Mouse (Mus musculus) embryonic facial prominence, embryonic 13.5 days (tissue): ENCODE results near the gene Ide. TPM values are rescaled to one million over a fixed set of nuclear protein-coding genes. Genes with fewer than 3 reads are reported as not detected.

ENCODE experiments used
- ATAC-seq: fragments of 200-750 bp; cut with Nextera tagmentation; 2 replicates; pipeline ENCODE4 v1.8.0; 2017; ENCODE audit warnings: low read depth; ENCODE audit not compliant: insufficient number of reproducible peaks, insufficient read depth, low FRiP score, low TSS enrichment
- H3K27ac ChIP-seq: fragments of 300-500 bp; sonication (generic); 2 replicates; pipeline ENCODE4 v1.5.1; 2015; ENCODE audit warnings: moderate library complexity, mild to moderate bottlenecking, inconsistent platforms
- H3K27me3 ChIP-seq: fragments of 300-500 bp; sonication (generic); 2 replicates; pipeline ENCODE4 v1.6.1; 2015; ENCODE audit warnings: mild to moderate bottlenecking, inconsistent platforms
- H3K36me3 ChIP-seq: fragments of 300-500 bp; sonication (generic); 2 replicates; pipeline ENCODE4 v1.6.1; 2015; ENCODE audit warnings: mild to moderate bottlenecking, inconsistent platforms
- H3K4me1 ChIP-seq: fragments of 300-500 bp; sonication (generic); 2 replicates; pipeline ENCODE4 v1.6.1; 2015; ENCODE audit warnings: inconsistent platforms
- H3K4me2 ChIP-seq: fragments of 300-500 bp; sonication (generic); 2 replicates; pipeline ENCODE4 v1.6.1; 2015; ENCODE audit warnings: moderate library complexity, mild to moderate bottlenecking, inconsistent platforms
- H3K4me3 ChIP-seq: fragments of 300-500 bp; sonication (generic); 2 replicates; pipeline ENCODE4 v1.5.1; 2015; ENCODE audit warnings: mild to moderate bottlenecking, inconsistent platforms
- H3K9ac ChIP-seq: fragments of 300-500 bp; sonication (generic); 2 replicates; pipeline ENCODE4 v1.6.1; 2015; ENCODE audit warnings: mild to moderate bottlenecking, inconsistent platforms
- H3K9me3 ChIP-seq: fragments of 300-500 bp; sonication (generic); 2 replicates; pipeline ENCODE4 v1.6.1; 2016; ENCODE audit warnings: inconsistent platforms
- WGBS: fragments of 180-500 bp; shearing (Covaris S2); methylation state at CpG from one replicate; pipeline ENCODE4 v1.1.7; 2015; ENCODE audit warnings: mixed read lengths; 5-methylcytosine and 5-hydroxymethylcytosine counted together
- polyA plus RNA-seq: library from polyadenylated mRNA; unstranded; fragments of >200 nt; fragmentation: Nextera tagmentation; extraction: Ambion mirVana; gene quantifications from 2 replicates; pipeline ENCODE4 v1.2.1, GENCODE M21; 2015

Ide gene
- polyA plus RNA-seq, 1 experiment from 2014 or later, result 31.9 TPM

- no peak overlapping the region for H3K9ac ChIP-seq
- H3K27me3 ChIP-seq, result no peaks in the 10 kb centered on the region
- no peak overlapping the region for H3K4me3 ChIP-seq
- 32% methylated on average over 5 of the region's 5 CpGs for WGBS
- no peaks in the 10 kb centered on the region for H3K36me3 ChIP-seq
- no peak for ATAC-seq
- no peaks in the 10 kb centered on the region for H3K4me1 ChIP-seq
- H3K9me3 ChIP-seq, result no peaks in the 10 kb centered on the region
- no peak overlapping the region for H3K27ac ChIP-seq
- H3K4me2 ChIP-seq, result no peak overlapping the region
Observed at GRCm38 (mm10) chr19:37362545-37362944, 24.9 kb upstream of the Ide start.

- Histone ChIP-seq H3K9me3 (no peaks in the 10 kb centered on the region), H3K9ac (no peak overlapping the region), H3K27me3 (no peaks in the 10 kb centered on the region), H3K36me3 (no peaks in the 10 kb centered on the region), H3K4me3 (no peak overlapping the region), H3K27ac (no peak overlapping the region), H3K4me1 (no peaks in the 10 kb centered on the region), H3K4me2 (no peak overlapping the region)
- no peak for ATAC-seq
- 61% methylated on average over 5 of the region's 5 CpGs for WGBS
Observed at GRCm38 (mm10) chr19:37360044-37360443, 22.4 kb upstream of the Ide start.

- Histone ChIP-seq H3K4me1 (no peaks in the 10 kb centered on the region), H3K9ac (no peak overlapping the region), H3K36me3 (peaks cover 8% of the 10 kb centered on the region; the same call in 1 of the 2 replicates), H3K9me3 (peaks cover 10% of the 10 kb centered on the region; the same call in 1 of the 2 replicates), H3K4me3 (no peak overlapping the region), H3K4me2 (no peak overlapping the region), H3K27me3 (no peaks in the 10 kb centered on the region), H3K27ac (no peak overlapping the region)
- WGBS, result 83% methylated on average over 6 of the region's 6 CpGs
- ATAC-seq, result no peak
Observed at GRCm38 (mm10) chr19:37353331-37353730, 15.7 kb upstream of the Ide start.

- Histone ChIP-seq H3K36me3 (peaks cover 8% of the 10 kb centered on the region; the same call in 1 of the 2 replicates), H3K4me1 (no peaks in the 10 kb centered on the region), H3K9ac (no peak overlapping the region), H3K27me3 (no peaks in the 10 kb centered on the region), H3K27ac (no peak overlapping the region), H3K4me2 (no peak overlapping the region), H3K9me3 (peaks cover 10% of the 10 kb centered on the region; the same call in 1 of the 2 replicates), H3K4me3 (no peak overlapping the region)
- WGBS, result 74% methylated on average over 3 of the region's 3 CpGs
- ATAC-seq, result no peak
Observed at GRCm38 (mm10) chr19:37352756-37353155, 15.1 kb upstream of the Ide start.

- peaks cover 10% of the 10 kb centered on the region for H3K9me3 ChIP-seq
- no peaks in the 10 kb centered on the region for H3K4me1 ChIP-seq
- H3K9ac ChIP-seq, result no peak overlapping the region
- H3K27me3 ChIP-seq, result no peaks in the 10 kb centered on the region
- no peak overlapping the region for H3K27ac ChIP-seq
- no peak for ATAC-seq
- no peak overlapping the region for H3K4me3 ChIP-seq
- H3K4me2 ChIP-seq, result no peak overlapping the region
- H3K36me3 ChIP-seq, result peaks cover 8% of the 10 kb centered on the region; the same call in 1 of the 2 replicates
Observed at GRCm38 (mm10) chr19:37348952-37349351, 11.3 kb upstream of the Ide start.

DNA sequence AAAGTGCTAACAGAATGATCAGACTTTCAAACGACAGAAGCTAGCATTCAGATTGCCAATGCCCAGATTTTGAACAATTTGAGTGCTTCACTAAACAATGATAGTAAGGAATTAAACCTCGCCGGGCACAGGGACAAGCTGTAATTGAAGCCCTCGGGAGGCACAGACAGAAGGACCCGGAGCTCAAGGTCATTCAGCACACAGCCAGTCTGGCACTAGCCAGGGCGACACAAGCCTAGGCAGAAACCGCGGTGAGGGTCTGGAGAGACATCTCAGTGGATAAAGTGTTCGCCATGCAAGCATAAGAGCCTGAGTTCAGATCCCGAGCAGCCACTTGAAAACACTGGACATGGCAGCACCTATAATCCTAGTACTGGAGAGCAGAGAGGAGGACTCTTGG, 10.7 kb upstream of the Ide start:
- Histone ChIP-seq H3K4me2 (no peak overlapping the region), H3K27ac (no peak overlapping the region), H3K36me3 (peaks cover 8% of the 10 kb centered on the region; the same call in 1 of the 2 replicates), H3K27me3 (no peaks in the 10 kb centered on the region), H3K4me1 (no peaks in the 10 kb centered on the region), H3K4me3 (no peak overlapping the region), H3K9ac (no peak overlapping the region), H3K9me3 (peaks cover 10% of the 10 kb centered on the region)
- ATAC-seq, result no peak
- 85% methylated on average over 10 of the region's 10 CpGs for WGBS

DNA sequence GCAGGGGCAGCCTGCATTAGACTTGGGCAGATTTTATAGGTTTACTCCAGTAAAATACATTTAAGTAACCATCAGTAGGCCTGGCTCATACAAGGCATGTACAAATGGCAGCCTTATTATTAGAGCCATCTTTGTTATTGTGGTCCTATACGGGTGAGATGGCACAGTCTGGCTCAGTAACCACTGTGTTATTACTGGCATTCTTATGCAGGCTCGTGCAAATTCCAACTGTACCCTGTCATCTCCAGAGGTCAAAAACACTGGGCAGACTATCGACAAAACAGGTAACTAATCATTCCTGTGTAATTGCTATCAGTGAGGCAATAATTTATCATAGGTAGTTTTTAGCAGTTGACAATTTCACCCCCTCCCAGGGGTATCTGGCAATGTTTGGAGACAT, 8.6 kb upstream of the Ide start:
- no peak overlapping the region for H3K4me3 ChIP-seq
- no peaks in the 10 kb centered on the region for H3K4me1 ChIP-seq
- no peak overlapping the region for H3K27ac ChIP-seq
- no peak for ATAC-seq
- no peaks in the 10 kb centered on the region for H3K36me3 ChIP-seq
- no peak overlapping the region for H3K9ac ChIP-seq
- H3K9me3 ChIP-seq, result no peaks in the 10 kb centered on the region; the same call in 1 of the 2 replicates
- 74% methylated on average over 3 of the region's 3 CpGs for WGBS
- H3K4me2 ChIP-seq, result no peak overlapping the region
- H3K27me3 ChIP-seq, result no peaks in the 10 kb centered on the region

GRCm38 (mm10) chr19:37343899-37344298, 6.2 kb upstream of the Ide start:
- no peak for ATAC-seq
- H3K9ac ChIP-seq, result no peak overlapping the region
- no peaks in the 10 kb centered on the region for H3K27me3 ChIP-seq
- H3K36me3 ChIP-seq, result no peaks in the 10 kb centered on the region
- H3K4me1 ChIP-seq, result no peaks in the 10 kb centered on the region
- H3K4me2 ChIP-seq, result no peak overlapping the region
- H3K27ac ChIP-seq, result no peak overlapping the region
- H3K9me3 ChIP-seq, result no peaks in the 10 kb centered on the region; the same call in 1 of the 2 replicates
- no peak overlapping the region for H3K4me3 ChIP-seq
- 84% methylated on average over 5 of the region's 5 CpGs for WGBS

DNA sequence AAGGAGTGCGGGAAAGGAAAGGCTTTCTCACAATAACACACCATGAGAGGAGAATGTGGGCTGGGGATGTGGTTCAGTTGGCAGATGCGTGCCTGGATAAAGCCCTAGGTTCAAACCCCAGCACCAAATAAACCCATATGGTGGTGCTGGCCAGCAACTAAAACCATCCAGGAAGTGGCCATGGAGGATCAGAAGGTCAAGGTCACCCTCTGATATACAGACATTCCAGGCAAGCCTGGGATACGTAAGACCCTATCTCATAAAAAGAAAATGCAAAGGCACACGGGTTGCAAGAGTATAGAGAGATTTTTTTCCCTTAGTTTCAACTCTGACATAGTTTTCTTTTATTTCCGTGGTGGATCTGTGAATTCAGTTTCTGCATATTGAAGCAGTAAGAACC, 3.3 kb upstream of the Ide start:
- Histone ChIP-seq H3K4me1 (no peaks in the 10 kb centered on the region), H3K9ac (no peak overlapping the region), H3K9me3 (no peaks in the 10 kb centered on the region; the same call in 1 of the 2 replicates), H3K4me2 (no peak overlapping the region), H3K4me3 (no peak overlapping the region), H3K27me3 (no peaks in the 10 kb centered on the region), H3K36me3 (no peaks in the 10 kb centered on the region), H3K27ac (no peak overlapping the region)
- no peak for ATAC-seq
- WGBS, result 82% methylated on average over 5 of the region's 5 CpGs

GRCm38 (mm10) chr19:37340495-37340894, 2.8 kb upstream of the Ide start:
- WGBS, result 76% methylated on average over 5 of the region's 5 CpGs
- H3K36me3 ChIP-seq, result no peaks in the 10 kb centered on the region

GRCm38 (mm10) chr19:37335392-37335791, 2.3 kb downstream of the Ide start:
- Histone ChIP-seq H3K9me3 (no peaks in the 10 kb centered on the region), H3K4me3 (no peak overlapping the region), H3K36me3 (no peaks in the 10 kb centered on the region), H3K27me3 (no peaks in the 10 kb centered on the region), H3K4me2 (no peak overlapping the region), H3K9ac (no peak overlapping the region), H3K27ac (no peak overlapping the region), H3K4me1 (no peaks in the 10 kb centered on the region)
- no peak for ATAC-seq
- 61% methylated on average over 1 of the region's 1 CpGs for WGBS

More at GRCm38 (mm10) chr19:37340495-37340894, 2.8 kb upstream of the Ide start:
- Histone ChIP-seq H3K27ac (no peak overlapping the region), H3K4me1 (no peaks in the 10 kb centered on the region), H3K9me3 (no peaks in the 10 kb centered on the region; the same call in 1 of the 2 replicates), H3K9ac (no peak overlapping the region), H3K27me3 (no peaks in the 10 kb centered on the region), H3K4me2 (no peak overlapping the region), H3K4me3 (no peak overlapping the region)
- no peak for ATAC-seq

GRCm38 (mm10) chr19:37333357-37333756, 4.3 kb downstream of the Ide start:
- Histone ChIP-seq H3K9me3 (no peaks in the 10 kb centered on the region), H3K4me1 (no peaks in the 10 kb centered on the region), H3K9ac (no peak overlapping the region), H3K27me3 (no peaks in the 10 kb centered on the region), H3K4me2 (no peak overlapping the region), H3K4me3 (no peak overlapping the region), H3K36me3 (peaks cover 3% of the 10 kb centered on the region), H3K27ac (no peak overlapping the region)
- ATAC-seq, result no peak
- WGBS, result 90% methylated on average over 5 of the region's 5 CpGs

- 74% methylated on average over 4 of the region's 4 CpGs for WGBS
- Histone ChIP-seq H3K4me3 (no peak overlapping the region), H3K36me3 (peaks cover 10% of the 10 kb centered on the region), H3K27ac (no peak overlapping the region), H3K9me3 (no peaks in the 10 kb centered on the region), H3K4me2 (no peak overlapping the region), H3K9ac (no peak overlapping the region), H3K27me3 (no peaks in the 10 kb centered on the region), H3K4me1 (no peaks in the 10 kb centered on the region)
- ATAC-seq, result no peak
Observed at GRCm38 (mm10) chr19:37332726-37333125, 4.9 kb downstream of the Ide start.
